Mouse (Mus musculus) limb, embryonic 14.5 days (tissue): Measurements from ENCODE around the gene Ift43. TPM values are rescaled to one million over a fixed set of nuclear protein-coding genes. Genes with fewer than 3 reads are reported as not detected.

Experiments
- ATAC-seq: fragments of 200-750 bp; cut with Nextera tagmentation; 2 replicates; pipeline ENCODE4 v1.8.0; 2017; ENCODE audit warnings: low read depth, moderate number of reproducible peaks, moderate TSS enrichment; ENCODE audit not compliant: low FRiP score
- DNase-seq: peaks from one replicate; pipeline ENCODE4 v3.0.0-alpha.2; 2015; ENCODE audit warnings: low spot score
- H3K27ac ChIP-seq: fragments of 300-500 bp; sonication (generic); replicated peaks from 2 replicates; pipeline ENCODE4 v1.5.1; 2014; ENCODE audit warnings: low read depth, mild to moderate bottlenecking, low read length, moderate library complexity, mixed read lengths
- H3K27me3 ChIP-seq: fragments of 300-500 bp; sonication (generic); 2 replicates; pipeline ENCODE4 v1.6.1; 2014; ENCODE audit warnings: low read length, mixed read lengths; ENCODE audit not compliant: control insufficient read depth, insufficient read depth
- H3K36me3 ChIP-seq: fragments of 300-500 bp; sonication (generic); 2 replicates; pipeline ENCODE4 v1.6.1; 2014; ENCODE audit warnings: mild to moderate bottlenecking, low read length, moderate library complexity, mixed read lengths; ENCODE audit not compliant: control insufficient read depth, insufficient read depth
- H3K4me1 ChIP-seq: fragments of 300-500 bp; sonication (generic); 2 replicates; pipeline ENCODE4 v1.6.1; 2014; ENCODE audit warnings: antibody characterized with exemption, low read length, mixed read lengths; ENCODE audit not compliant: control insufficient read depth, insufficient read depth
- H3K4me2 ChIP-seq: fragments of 300-500 bp; sonication (generic); replicated peaks from 2 replicates; pipeline ENCODE4 v1.6.1; 2014; ENCODE audit warnings: low read depth, mild to moderate bottlenecking, low read length, moderate library complexity; ENCODE audit not compliant: severe bottlenecking
- H3K4me3 ChIP-seq: fragments of 300-500 bp; sonication (generic); replicated peaks from 2 replicates; pipeline ENCODE4 v1.5.1; 2014; ENCODE audit warnings: low read length
- H3K9ac ChIP-seq: fragments of 300-500 bp; sonication (generic); 2 replicates; pipeline ENCODE4 v1.6.1; 2014; ENCODE audit warnings: mild to moderate bottlenecking, low read depth, low read length, moderate library complexity; ENCODE audit not compliant: severe bottlenecking
- H3K9me3 ChIP-seq: fragments of 300-500 bp; sonication (generic); 2 replicates; pipeline ENCODE4 v1.6.1; 2016; ENCODE audit warnings: low read length; ENCODE audit not compliant: control insufficient read depth
- POLR2A ChIP-seq: fragments of 200-500 bp; IDR thresholded peaks from 2 replicates; pipeline ENCODE4 v1.8.0; 2012; ENCODE audit warnings: inconsistent platforms, mild to moderate bottlenecking, moderate library complexity, borderline replicate concordance; ENCODE audit not compliant: insufficient read depth, insufficient read length; ENCODE audit errors: extremely low read depth
- WGBS: fragments of 180-500 bp; shearing (Covaris S2); extraction: QIAGEN DNeasy Blood & Tissue Kit; methylation state at CpG from one replicate; pipeline ENCODE4 v1.1.7; 2014; 5-methylcytosine and 5-hydroxymethylcytosine counted together
- polyA plus RNA-seq, 2 experiments: library from polyadenylated mRNA; depleted of rRNA in 1 of 2; stranded (reverse) in 1 of 2; unstranded in 1 of 2; fragments of >200 nt; fragmentation: Nextera tagmentation in 1 of 2; extraction: Ambion mirVana in 1 of 2; gene quantifications; 2 replicates each; pipeline versions ENCODE4 v1.2.1 to v1.2.3; 2012 to 2014

The Ift43 gene
- polyA plus RNA-seq, 2 experiments = 48.7 to 75.5 TPM

- H3K4me3 ChIP-seq = no peak overlapping the region
- H3K4me1 ChIP-seq = no peaks in the 10 kb centered on the region
- DNase-seq (no peak), ATAC-seq (no peak)
- H3K9me3 ChIP-seq = no peaks in the 10 kb centered on the region
- H3K36me3 ChIP-seq = peaks cover 15% of the 10 kb centered on the region; the same call in 1 of the 2 replicates
- H3K27me3 ChIP-seq = no peaks in the 10 kb centered on the region
- H3K9ac ChIP-seq = no peak overlapping the region
- 58% methylated on average over 9 of the region's 9 CpGs for WGBS
- no peak for TF ChIP-seq POLR2A
- no peak overlapping the region for H3K4me2 ChIP-seq
- no peak overlapping the region for H3K27ac ChIP-seq
Measured at GRCm38 (mm10) chr12:86138696-86139095, 56.4 kb downstream of the Ift43 start.

- Histone ChIP-seq H3K9ac (no peak overlapping the region), H3K27ac (no peak overlapping the region), H3K9me3 (no peaks in the 10 kb centered on the region), H3K4me1 (no peaks in the 10 kb centered on the region), H3K27me3 (no peaks in the 10 kb centered on the region), H3K4me3 (no peak overlapping the region), H3K4me2 (no peak overlapping the region), H3K36me3 (peaks cover 15% of the 10 kb centered on the region; the same call in 1 of the 2 replicates)
- no peak for ATAC-seq
- no peak for DNase-seq
- no peak for TF ChIP-seq POLR2A
- WGBS = 90% methylated on average over 1 of the region's 1 CpGs
Measured at GRCm38 (mm10) chr12:86142389-86142788, 60.0 kb downstream of the Ift43 start.

DNA sequence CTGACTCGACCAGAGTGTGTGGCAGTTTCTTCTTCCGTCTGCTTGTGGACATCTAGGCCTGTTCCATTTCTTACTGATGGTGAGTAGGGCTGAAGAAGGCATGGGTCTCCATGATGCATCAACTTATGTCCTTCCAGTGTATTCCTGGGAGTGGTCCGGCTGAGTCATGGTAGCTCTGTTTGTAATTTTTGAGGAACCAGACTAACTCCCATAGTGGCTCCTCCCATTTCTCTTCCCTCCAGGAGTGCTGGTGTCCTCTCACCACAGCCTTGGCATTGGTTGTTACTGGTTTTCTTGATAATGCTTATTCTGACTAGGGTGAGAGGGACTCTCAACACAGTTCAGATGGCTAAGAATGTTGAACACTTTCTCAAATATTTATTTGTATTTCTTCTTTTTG is 63.9 kb downstream of the Ift43 start:
- no peaks in the 10 kb centered on the region for H3K4me1 ChIP-seq
- no peak overlapping the region for H3K9ac ChIP-seq
- H3K36me3 ChIP-seq = no peaks in the 10 kb centered on the region
- no peak overlapping the region for H3K4me3 ChIP-seq
- TF ChIP-seq POLR2A = no peak
- ATAC-seq (no peak), DNase-seq (no peak)
- H3K27me3 ChIP-seq = no peaks in the 10 kb centered on the region
- no peak overlapping the region for H3K4me2 ChIP-seq
- no peaks in the 10 kb centered on the region for H3K9me3 ChIP-seq
- no peak overlapping the region for H3K27ac ChIP-seq
- WGBS = 87% methylated on average over 3 of the region's 3 CpGs

- no peak for TF ChIP-seq POLR2A
- peaks cover 4% of the 10 kb centered on the region; the same call in 1 of the 2 replicates for H3K4me1 ChIP-seq
- 83% methylated on average over 6 of the region's 6 CpGs for WGBS
- H3K4me3 ChIP-seq = no peak overlapping the region
- no peaks in the 10 kb centered on the region for H3K36me3 ChIP-seq
- no peak overlapping the region for H3K27ac ChIP-seq
- no peak overlapping the region for H3K4me2 ChIP-seq
- no peaks in the 10 kb centered on the region for H3K9me3 ChIP-seq
- ATAC-seq (no peak), DNase-seq (no peak)
- H3K27me3 ChIP-seq = no peaks in the 10 kb centered on the region
- no peak overlapping the region for H3K9ac ChIP-seq
Measured at GRCm38 (mm10) chr12:86148271-86148670, 65.9 kb downstream of the Ift43 start.

GRCm38 (mm10) chr12:86149087-86149486 is 66.7 kb downstream of the Ift43 start:
- Histone ChIP-seq H3K4me2 (no peak overlapping the region), H3K27me3 (no peaks in the 10 kb centered on the region), H3K9ac (no peak overlapping the region), H3K9me3 (no peaks in the 10 kb centered on the region), H3K4me1 (peaks cover 4% of the 10 kb centered on the region; the same call in 1 of the 2 replicates), H3K27ac (no peak overlapping the region), H3K36me3 (no peaks in the 10 kb centered on the region), H3K4me3 (no peak overlapping the region)
- 84% methylated on average over 6 of the region's 6 CpGs for WGBS
- no peak for TF ChIP-seq POLR2A
- ATAC-seq (no peak), DNase-seq (no peak)

- Histone ChIP-seq H3K27me3 (no peaks in the 10 kb centered on the region), H3K36me3 (no peaks in the 10 kb centered on the region), H3K9ac (no peak overlapping the region), H3K9me3 (no peaks in the 10 kb centered on the region), H3K4me2 (no peak overlapping the region), H3K4me1 (peaks cover 4% of the 10 kb centered on the region; the same call in 1 of the 2 replicates), H3K4me3 (no peak overlapping the region), H3K27ac (no peak overlapping the region)
- DNase-seq (no peak), ATAC-seq (no peak)
- no peak for TF ChIP-seq POLR2A
- WGBS = 44% methylated on average over 12 of the region's 12 CpGs
Measured at GRCm38 (mm10) chr12:86151941-86152340, 69.6 kb downstream of the Ift43 start.
